Mouse (Mus musculus) embryonic facial prominence, embryonic 14.5 days (tissue): ENCODE results near the gene Prrc2b. TPM values are rescaled to one million over a fixed set of nuclear protein-coding genes. Genes with fewer than 3 reads are reported as not detected.

Experiments used
- ATAC-seq: fragments of 200-750 bp; cut with Nextera tagmentation; 2 replicates; pipeline ENCODE4 v1.8.0; 2017; ENCODE audit warnings: low read depth, moderate number of reproducible peaks, moderate TSS enrichment
- DNase-seq: peaks from one replicate; pipeline ENCODE4 v3.0.0-alpha.2; 2015; ENCODE audit warnings: low spot score
- H3K27ac ChIP-seq: fragments of 300-500 bp; sonication (generic); replicated peaks from 2 replicates; pipeline ENCODE4 v1.5.1; 2014; ENCODE audit warnings: low read depth, mild to moderate bottlenecking, low read length, moderate library complexity
- H3K27me3 ChIP-seq: fragments of 300-500 bp; sonication (generic); replicated peaks from 2 replicates; pipeline ENCODE4 v1.6.1; 2014; ENCODE audit warnings: low read length; ENCODE audit not compliant: control insufficient read depth, insufficient read depth
- H3K36me3 ChIP-seq: fragments of 300-500 bp; sonication (generic); 2 replicates; pipeline ENCODE4 v1.6.1; 2014; ENCODE audit warnings: low read length, mixed read lengths; ENCODE audit not compliant: control insufficient read depth, insufficient read depth
- H3K4me1 ChIP-seq: fragments of 300-500 bp; sonication (generic); 2 replicates; pipeline ENCODE4 v1.6.1; 2014; ENCODE audit warnings: antibody characterized with exemption, low read length; ENCODE audit not compliant: control insufficient read depth, insufficient read depth
- H3K4me2 ChIP-seq: fragments of 300-500 bp; sonication (generic); 2 replicates; pipeline ENCODE4 v1.6.1; 2014; ENCODE audit warnings: low read depth, mild to moderate bottlenecking, low read length, moderate library complexity, mixed read lengths
- H3K4me3 ChIP-seq: fragments of 300-500 bp; sonication (generic); 2 replicates; pipeline ENCODE4 v1.5.1; 2014; ENCODE audit warnings: low read depth, mild to moderate bottlenecking, low read length
- H3K9ac ChIP-seq: fragments of 300-500 bp; sonication (generic); 2 replicates; pipeline ENCODE4 v1.6.1; 2014; ENCODE audit warnings: low read depth, mild to moderate bottlenecking, low read length, moderate library complexity, mixed read lengths
- H3K9me3 ChIP-seq: fragments of 300-500 bp; sonication (generic); 2 replicates; pipeline ENCODE4 v1.6.1; 2016; ENCODE audit warnings: low read length; ENCODE audit not compliant: control insufficient read depth
- WGBS: fragments of 180-500 bp; shearing (Covaris S2); extraction: QIAGEN DNeasy Blood & Tissue Kit; methylation state at CpG from one replicate; pipeline ENCODE4 v1.1.7; 2014; 5-methylcytosine and 5-hydroxymethylcytosine counted together
- polyA plus RNA-seq: library from polyadenylated mRNA; unstranded; fragments of >200 nt; fragmentation: Nextera tagmentation; extraction: Ambion mirVana; gene quantifications from 2 replicates; pipeline ENCODE4 v1.2.1, GENCODE M21; 2014

Gene Prrc2b
- polyA plus RNA-seq, 1 experiment from 2014 or later, result 66.0 TPM

GRCm38 (mm10) chr2:32167819-32168218 lies 16.9 kb downstream of the Prrc2b start:
- Histone ChIP-seq H3K36me3 (no peaks in the 10 kb centered on the region), H3K27me3 (no peaks in the 10 kb centered on the region), H3K4me2 (peak overlapping the region; percentile 46), H3K27ac (peak overlapping the region; percentile 85), H3K9ac (peak overlapping the region; percentile 44), H3K4me1 (peaks cover 38% of the 10 kb centered on the region), H3K9me3 (no peaks in the 10 kb centered on the region), H3K4me3 (no peak overlapping the region; the same call in 1 of the 2 replicates)
- 4% methylated on average over 7 of the region's 7 CpGs for WGBS
- ATAC-seq (peak; percentile 87), DNase-seq (peak; percentile 94)

- DNase-seq, result no peak
- Histone ChIP-seq H3K9ac (no peak overlapping the region), H3K4me1 (peaks cover 45% of the 10 kb centered on the region), H3K9me3 (no peaks in the 10 kb centered on the region), H3K27ac (no peak overlapping the region; the same call in 1 of the 2 replicates), H3K4me2 (no peak overlapping the region), H3K36me3 (no peaks in the 10 kb centered on the region), H3K27me3 (no peaks in the 10 kb centered on the region), H3K4me3 (no peak overlapping the region)
- WGBS, result 27% methylated on average over 5 of the region's 5 CpGs
- no peak for ATAC-seq
Measured at GRCm38 (mm10) chr2:32169292-32169691, 18.4 kb downstream of the Prrc2b start.

GRCm38 (mm10) chr2:32170010-32170409 lies 19.1 kb downstream of the Prrc2b start:
- Histone ChIP-seq H3K9me3 (no peaks in the 10 kb centered on the region), H3K36me3 (no peaks in the 10 kb centered on the region), H3K27me3 (no peaks in the 10 kb centered on the region), H3K4me1 (peaks cover 49% of the 10 kb centered on the region), H3K27ac (no peak overlapping the region; the same call in 1 of the 2 replicates), H3K4me2 (no peak overlapping the region), H3K4me3 (no peak overlapping the region), H3K9ac (no peak overlapping the region)
- WGBS, result 62% methylated on average over 8 of the region's 8 CpGs
- DNase-seq, result peak; percentile 72
- no peak for ATAC-seq

GRCm38 (mm10) chr2:32171658-32172433 lies 21.0 kb downstream of the Prrc2b start:
- Histone ChIP-seq H3K4me1 (peaks cover 46% of the 10 kb centered on the region), H3K4me2 (no peak overlapping the region), H3K9ac (no peak overlapping the region), H3K36me3 (no peaks in the 10 kb centered on the region), H3K4me3 (no peak overlapping the region), H3K27me3 (no peaks in the 10 kb centered on the region), H3K27ac (no peak overlapping the region), H3K9me3 (no peaks in the 10 kb centered on the region)
- 74% methylated on average over 14 of the region's 14 CpGs for WGBS
- ATAC-seq, result no peak
- no peak for DNase-seq

GRCm38 (mm10) chr2:32174170-32174741 lies 23.4 kb downstream of the Prrc2b start:
- Histone ChIP-seq H3K4me2 (peak overlapping the region; percentile 31; the same call in 1 of the 2 replicates), H3K4me1 (peaks cover 48% of the 10 kb centered on the region), H3K4me3 (no peak overlapping the region), H3K9me3 (no peaks in the 10 kb centered on the region), H3K9ac (peak overlapping the region; percentile 2; the same call in 1 of the 2 replicates), H3K36me3 (no peaks in the 10 kb centered on the region), H3K27me3 (no peaks in the 10 kb centered on the region), H3K27ac (peak overlapping the region; percentile 76)
- whole genome bisulfite sequencing, result 7% methylated on average over 13 of the region's 13 CpGs
- DNase-seq (peak; percentile 93), ATAC-seq (peak; percentile 87)

- DNase-seq, result peak; percentile 52
- WGBS, result 38% methylated on average over 7 of the region's 7 CpGs
- Histone ChIP-seq H3K27me3 (no peaks in the 10 kb centered on the region), H3K36me3 (no peaks in the 10 kb centered on the region), H3K4me1 (peaks cover 52% of the 10 kb centered on the region), H3K27ac (peak overlapping the region; percentile 76), H3K9ac (peak overlapping the region; percentile 2; the same call in 1 of the 2 replicates), H3K4me2 (peak overlapping the region; percentile 31; the same call in 1 of the 2 replicates), H3K4me3 (no peak overlapping the region), H3K9me3 (no peaks in the 10 kb centered on the region)
- ATAC-seq, result peak; percentile 45
Measured at GRCm38 (mm10) chr2:32175051-32175466, 24.2 kb downstream of the Prrc2b start.

- DNase-seq, result no peak
- Histone ChIP-seq H3K27ac (peak overlapping the region; percentile 76), H3K9me3 (no peaks in the 10 kb centered on the region), H3K4me1 (peaks cover 53% of the 10 kb centered on the region), H3K4me2 (peak overlapping the region; percentile 31; the same call in 1 of the 2 replicates), H3K36me3 (no peaks in the 10 kb centered on the region), H3K4me3 (no peak overlapping the region), H3K27me3 (no peaks in the 10 kb centered on the region), H3K9ac (peak overlapping the region; percentile 2; the same call in 1 of the 2 replicates)
- WGBS, result 92% methylated on average over 6 of the region's 6 CpGs
- ATAC-seq, result no peak
Measured at GRCm38 (mm10) chr2:32175508-32175907, 24.6 kb downstream of the Prrc2b start.

GRCm38 (mm10) chr2:32176848-32177247 lies 26.0 kb downstream of the Prrc2b start:
- Histone ChIP-seq H3K4me3 (no peak overlapping the region), H3K9ac (peak overlapping the region; percentile 25; the same call in 1 of the 2 replicates)
- WGBS, result 51% methylated on average over 3 of the region's 3 CpGs

More at GRCm38 (mm10) chr2:32176848-32177247, 26.0 kb downstream of the Prrc2b start:
- ATAC-seq, result no peak
- H3K27me3 ChIP-seq, result no peaks in the 10 kb centered on the region
- peaks cover 53% of the 10 kb centered on the region for H3K4me1 ChIP-seq
- H3K36me3 ChIP-seq, result no peaks in the 10 kb centered on the region
- no peak for DNase-seq
- H3K9me3 ChIP-seq, result no peaks in the 10 kb centered on the region
- no peak overlapping the region for H3K4me2 ChIP-seq
- H3K27ac ChIP-seq, result no peak overlapping the region; the same call in 1 of the 2 replicates
